Mouse (Mus musculus): ENCODE measurements around the gene Tti1.

The Tti1 gene

GRCm38 (mm10) chr2:158050116-158050515 lies 21.9 kb upstream of the Tti1 start:
- TF ChIP-seq GATA4 (IDR thresholded peaks at IDR 0.05; ENCODE audit: insufficient replicate concordance, low read length): no peak

GRCm38 (mm10) chr2:158048718-158049117 lies 20.5 kb upstream of the Tti1 start:
- TF ChIP-seq GATA4 (IDR thresholded peaks at IDR 0.05; ENCODE audit: insufficient replicate concordance, low read length): no peak

- no peak for TF ChIP-seq GATA4 (IDR thresholded peaks at IDR 0.05; ENCODE audit: insufficient replicate concordance, low read length)
These were observed 19.7 kb upstream of the Tti1 start for GRCm38 (mm10) chr2:158047903-158048302.

- no peak for TF ChIP-seq GATA4 (IDR thresholded peaks at IDR 0.05; ENCODE audit: insufficient replicate concordance, low read length)
These were observed 18.0 kb upstream of the Tti1 start for GRCm38 (mm10) chr2:158046186-158046585.

- no peak for TF ChIP-seq GATA4 (IDR thresholded peaks at IDR 0.05; ENCODE audit: insufficient replicate concordance, low read length)
These were observed 15.3 kb upstream of the Tti1 start for GRCm38 (mm10) chr2:158043504-158043903.

- TF ChIP-seq GATA4 (IDR thresholded peaks at IDR 0.05; ENCODE audit: insufficient replicate concordance, low read length): no peak
These were observed 12.2 kb upstream of the Tti1 start for GRCm38 (mm10) chr2:158040396-158040795.

- no peak for TF ChIP-seq GATA4 (IDR thresholded peaks at IDR 0.05; ENCODE audit: insufficient replicate concordance, low read length)
These were observed 11.4 kb upstream of the Tti1 start for GRCm38 (mm10) chr2:158039662-158040061.

- TF ChIP-seq GATA4 (IDR thresholded peaks at IDR 0.05; ENCODE audit: insufficient replicate concordance, low read length): no peak
These were observed 9.3 kb upstream of the Tti1 start for GRCm38 (mm10) chr2:158037571-158037970.

- TF ChIP-seq GATA4 (IDR thresholded peaks at IDR 0.05; ENCODE audit: insufficient replicate concordance, low read length): no peak
These were observed 8.7 kb upstream of the Tti1 start for GRCm38 (mm10) chr2:158036953-158037352.

GRCm38 (mm10) chr2:158036408-158036807 lies 8.2 kb upstream of the Tti1 start:
- no peak for TF ChIP-seq GATA4 (IDR thresholded peaks at IDR 0.05; ENCODE audit: insufficient replicate concordance, low read length)

- no peak for TF ChIP-seq GATA4 (IDR thresholded peaks at IDR 0.05; ENCODE audit: insufficient replicate concordance, low read length)
These were observed 7.6 kb upstream of the Tti1 start for GRCm38 (mm10) chr2:158035813-158036212.

GRCm38 (mm10) chr2:158030007-158030406 lies 1.8 kb upstream of the Tti1 start:
- no peak for TF ChIP-seq GATA4 (IDR thresholded peaks at IDR 0.05; ENCODE audit: insufficient replicate concordance, low read length)

- no peak for TF ChIP-seq GATA4 (IDR thresholded peaks at IDR 0.05; ENCODE audit: insufficient replicate concordance, low read length)
These were observed 329 bp downstream of the Tti1 start for GRCm38 (mm10) chr2:158027855-158028353.

- no peak for TF ChIP-seq GATA4 (IDR thresholded peaks at IDR 0.05; ENCODE audit: insufficient replicate concordance, low read length)
These were observed 10.9 kb downstream of the Tti1 start for GRCm38 (mm10) chr2:158017330-158017729.

- TF ChIP-seq GATA4 (IDR thresholded peaks at IDR 0.05; ENCODE audit: insufficient replicate concordance, low read length): no peak
These were observed 15.6 kb downstream of the Tti1 start for GRCm38 (mm10) chr2:158012608-158013007.

GRCm38 (mm10) chr2:158009373-158009772 lies 18.9 kb downstream of the Tti1 start:
- TF ChIP-seq GATA4 (IDR thresholded peaks at IDR 0.05; ENCODE audit: insufficient replicate concordance, low read length): no peak

GRCm38 (mm10) chr2:158005641-158006040 lies 22.6 kb downstream of the Tti1 start:
- TF ChIP-seq GATA4 (IDR thresholded peaks at IDR 0.05; ENCODE audit: insufficient replicate concordance, low read length): no peak
